Mouse (Mus musculus): ENCODE measurements around the gene Hist1h3i. TPM values are rescaled to one million over a fixed set of nuclear protein-coding genes. Genes with fewer than 3 reads are reported as not detected.
"Not testable (repeated sequence)": the region's sequence is repeated elsewhere in the genome, so short reads cannot be mapped to it uniquely, and the experiment has no call there.

Gene Hist1h3i
- total RNA-seq, 2 experiments from 2014 or later, result 199 to 235 TPM

- not testable (repeated sequence) for DNase-seq
These were observed 562 bp downstream of the Hist1h3i start for GRCm38 (mm10) chr13:21782361-21783254.

GRCm38 (mm10) chr13:21781639-21782038, 1.5 kb downstream of the Hist1h3i start:
- DNase-seq, result no peak

GRCm38 (mm10) chr13:21781021-21781555, 2.1 kb downstream of the Hist1h3i start:
- no peak for DNase-seq

- peak; percentile 50 for DNase-seq
These were observed 3.1 kb downstream of the Hist1h3i start, which contains the start of gene Hist1h1b for GRCm38 (mm10) chr13:21779767-21780731. TSS of gene Hist1h1b (minus strand) at chr13:21780625.

- DNase-seq, result peak; percentile 55
These were observed 4.1 kb downstream of the Hist1h3i start for GRCm38 (mm10) chr13:21778814-21779766.

GRCm38 (mm10) chr13:21755707-21756106, 27.5 kb downstream of the Hist1h3i start:
- DNase-seq, result no peak

- DNase-seq, result not testable (repeated sequence)
These were observed 28.7 kb downstream of the Hist1h3i start for GRCm38 (mm10) chr13:21754294-21755001.

GRCm38 (mm10) chr13:21753524-21754285, 29.5 kb downstream of the Hist1h3i start, which contains the start of the genes Hist1h2ak and Hist1h2bn:
TSS of gene Hist1h2ak (minus strand) at chr13:21753827.
TSS of gene Hist1h2bn (plus strand) at chr13:21754123.
- peak; percentile 19 for DNase-seq

GRCm38 (mm10) chr13:21753051-21753523, 30.1 kb downstream of the Hist1h3i start:
- DNase-seq, result no peak

GRCm38 (mm10) chr13:21752356-21752755, 30.8 kb downstream of the Hist1h3i start:
- DNase-seq, result no peak

- no peak for DNase-seq
These were observed 31.3 kb downstream of the Hist1h3i start for GRCm38 (mm10) chr13:21751827-21752226.

- DNase-seq, result no peak
These were observed 31.8 kb downstream of the Hist1h3i start for GRCm38 (mm10) chr13:21751417-21751816.

- peak; percentile 79 for DNase-seq
These were observed 32.8 kb downstream of the Hist1h3i start, which contains the start of gene Hist1h4k for GRCm38 (mm10) chr13:21750159-21751017. TSS of gene Hist1h4k (minus strand) at chr13:21750505.

- DNase-seq, result no peak
These were observed 33.6 kb downstream of the Hist1h3i start for GRCm38 (mm10) chr13:21749387-21750158.

- DNase-seq, result no peak
These were observed 38.2 kb downstream of the Hist1h3i start for GRCm38 (mm10) chr13:21745006-21745405.

- DNase-seq, result peak; percentile 60
These were observed 48.0 kb downstream of the Hist1h3i start, which contains the start of gene Hist1h4j for GRCm38 (mm10) chr13:21734906-21735767. TSS of gene Hist1h4j (plus strand) at chr13:21735064.

All from gastrocnemius, postnatal 10 days (tissue).